Mouse (Mus musculus): Measurements from ENCODE around the gene Fbln1.

GRCm38 (mm10) chr15:85156198-85156597, 49.6 kb upstream of the Fbln1 start:
- TF ChIP-seq CTCF (IDR thresholded peaks at IDR 0.05; ENCODE audit: control insufficient read depth, insufficient read depth, insufficient read length) (no peak), FOSL1 (IDR thresholded peaks at IDR 0.05; ENCODE audit: insufficient read depth, low read length, poor library complexity, severe bottlenecking) (no peak), CEBPB (IDR thresholded peaks at IDR 0.05; ENCODE audit: low read depth) (no peak), MAX (IDR thresholded peaks at IDR 0.05) (no peak), MYOD1 (IDR thresholded peaks at IDR 0.05; ENCODE audit: control insufficient read depth, insufficient read length, low read depth) (no peak), USF1 (IDR thresholded peaks at IDR 0.05; ENCODE audit: low read depth) (no peak), MYOG (IDR thresholded peaks at IDR 0.05; ENCODE audit: control insufficient read depth, extremely low read depth, insufficient read length) (no peak)
